Mouse (Mus musculus): ENCODE measurements at regions not wholly inside any gene's neighbourhood (a gene's known extent, or its start where the extent isn't known, plus 50 kb on each side); places are given as distances from the start of the nearest gene placed in this dataset.
"Not testable (repeated sequence)": the region's sequence is repeated elsewhere in the genome, so short reads cannot be mapped to it uniquely, and the experiment has no call there.

DNA sequence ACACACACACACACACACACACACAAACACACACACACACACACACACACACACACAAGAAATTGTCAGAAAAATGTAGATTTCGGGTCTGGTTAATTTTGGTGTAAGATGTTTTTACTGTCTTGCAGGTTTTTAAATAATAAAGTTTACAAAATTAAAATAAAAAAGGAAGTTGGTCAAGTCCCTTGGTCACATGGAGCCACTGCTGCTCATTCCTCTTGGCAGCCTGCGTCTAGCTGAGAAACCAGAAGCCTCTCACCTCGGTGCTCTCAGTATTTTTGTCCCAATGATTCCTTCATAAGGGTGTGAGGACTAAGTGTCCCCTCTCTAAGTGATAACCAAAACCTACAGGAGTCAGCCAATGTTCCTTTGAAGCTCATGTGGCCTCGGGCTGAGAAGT lies 76.8 kb upstream of the Smg1 start:
- H3K27me3 ChIP-seq = no peaks in the 10 kb centered on the region
- no peak for ATAC-seq (ENCODE audit: insufficient number of reproducible peaks, low FRiP score, low TSS enrichment, low read depth)
- no peaks in the 10 kb centered on the region for H3K9me3 ChIP-seq (replicated peaks)
- H3K9ac ChIP-seq = no peak overlapping the region
- H3K4me2 ChIP-seq (replicated peaks) = no peak overlapping the region
- H3K4me1 ChIP-seq = no peaks in the 10 kb centered on the region
- no peaks in the 10 kb centered on the region for H3K36me3 ChIP-seq
- H3K4me3 ChIP-seq (replicated peaks) = no peak overlapping the region
- H3K27ac ChIP-seq (replicated peaks) = no peak overlapping the region
- 79% methylated on average over 4 of the region's 4 CpGs for WGBS

GRCm38 (mm10) chr7:118318432-118319135 lies 75.1 kb upstream of the Smg1 start:
- H3K27ac ChIP-seq (replicated peaks) = no peak overlapping the region
- H3K4me2 ChIP-seq (replicated peaks) = no peak overlapping the region
- WGBS = 44% methylated on average over 12 of the region's 12 CpGs
- H3K9ac ChIP-seq = no peak overlapping the region
- H3K4me1 ChIP-seq = peaks cover 8% of the 10 kb centered on the region; the same call in 1 of the 2 replicates
- no peak for ATAC-seq (ENCODE audit: insufficient number of reproducible peaks, low FRiP score, low TSS enrichment, low read depth)
- no peaks in the 10 kb centered on the region for H3K27me3 ChIP-seq
- no peaks in the 10 kb centered on the region for H3K9me3 ChIP-seq (replicated peaks)
- H3K4me3 ChIP-seq (replicated peaks) = no peak overlapping the region
- H3K36me3 ChIP-seq = no peaks in the 10 kb centered on the region

- not testable (repeated sequence) for H3K4me1 ChIP-seq; H3K27me3 ChIP-seq; H3K4me2 ChIP-seq (replicated peaks); ATAC-seq (ENCODE audit: insufficient number of reproducible peaks, low FRiP score, low TSS enrichment, low read depth); H3K27ac ChIP-seq (replicated peaks); H3K36me3 ChIP-seq; H3K9me3 ChIP-seq (replicated peaks); H3K9ac ChIP-seq; H3K4me3 ChIP-seq (replicated peaks)
- WGBS = 49% methylated on average over 10 of the region's 10 CpGs
These were observed 71.4 kb upstream of the Smg1 start for GRCm38 (mm10) chr7:118314886-118315285.

DNA sequence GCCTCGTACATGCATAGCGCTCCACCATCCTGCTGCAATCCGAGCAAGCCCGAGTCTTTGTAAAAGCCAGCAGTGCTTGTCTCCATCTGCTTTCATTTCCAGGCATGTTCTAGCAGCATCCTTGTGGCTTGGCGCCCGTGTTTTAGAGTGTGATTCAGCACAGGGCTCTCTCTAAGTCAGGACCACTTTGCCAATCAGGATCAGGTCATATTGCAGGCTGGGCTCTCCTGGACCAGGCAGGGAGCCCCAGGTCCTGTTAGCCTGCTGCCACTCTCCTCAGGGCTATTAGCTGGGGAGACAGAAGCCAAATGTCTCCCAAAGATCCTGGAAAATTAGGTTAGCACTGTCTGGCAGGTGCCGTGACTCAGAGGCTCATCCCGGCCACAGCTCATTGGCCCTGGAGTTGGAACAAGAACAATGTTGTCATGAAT lies 70.8 kb upstream of the Smg1 start:
- Histone ChIP-seq H3K4me3 (replicated peaks) (no peak overlapping the region), H3K4me2 (replicated peaks) (no peak overlapping the region), H3K4me1 (peaks cover 8% of the 10 kb centered on the region; the same call in 1 of the 2 replicates), H3K9ac (no peak overlapping the region), H3K27ac (replicated peaks) (no peak overlapping the region), H3K27me3 (no peaks in the 10 kb centered on the region), H3K36me3 (no peaks in the 10 kb centered on the region), H3K9me3 (replicated peaks) (no peaks in the 10 kb centered on the region)
- 49% methylated on average over 8 of the region's 8 CpGs for WGBS
- ATAC-seq (ENCODE audit: insufficient number of reproducible peaks, low FRiP score, low TSS enrichment, low read depth) = no peak

- Histone ChIP-seq H3K27ac (replicated peaks) (no peak overlapping the region), H3K4me2 (replicated peaks) (no peak overlapping the region), H3K9me3 (replicated peaks) (no peaks in the 10 kb centered on the region), H3K9ac (no peak overlapping the region), H3K27me3 (no peaks in the 10 kb centered on the region), H3K36me3 (no peaks in the 10 kb centered on the region), H3K4me1 (peaks cover 8% of the 10 kb centered on the region; the same call in 1 of the 2 replicates), H3K4me3 (replicated peaks) (no peak overlapping the region)
- no peak for ATAC-seq (ENCODE audit: insufficient number of reproducible peaks, low FRiP score, low TSS enrichment, low read depth)
- WGBS = 46% methylated on average over 8 of the region's 8 CpGs
These were observed 70.3 kb upstream of the Smg1 start for GRCm38 (mm10) chr7:118313818-118314217.

GRCm38 (mm10) chr7:118309733-118310132 lies 66.3 kb upstream of the Smg1 start:
- Histone ChIP-seq H3K9ac (no peak overlapping the region), H3K27ac (replicated peaks) (no peak overlapping the region), H3K4me3 (replicated peaks) (no peak overlapping the region), H3K4me1 (peaks cover 8% of the 10 kb centered on the region; the same call in 1 of the 2 replicates), H3K27me3 (no peaks in the 10 kb centered on the region), H3K9me3 (replicated peaks) (no peaks in the 10 kb centered on the region), H3K36me3 (no peaks in the 10 kb centered on the region), H3K4me2 (replicated peaks) (no peak overlapping the region)
- WGBS = 57% methylated on average over 5 of the region's 5 CpGs
- ATAC-seq (ENCODE audit: insufficient number of reproducible peaks, low FRiP score, low TSS enrichment, low read depth) = no peak

DNA sequence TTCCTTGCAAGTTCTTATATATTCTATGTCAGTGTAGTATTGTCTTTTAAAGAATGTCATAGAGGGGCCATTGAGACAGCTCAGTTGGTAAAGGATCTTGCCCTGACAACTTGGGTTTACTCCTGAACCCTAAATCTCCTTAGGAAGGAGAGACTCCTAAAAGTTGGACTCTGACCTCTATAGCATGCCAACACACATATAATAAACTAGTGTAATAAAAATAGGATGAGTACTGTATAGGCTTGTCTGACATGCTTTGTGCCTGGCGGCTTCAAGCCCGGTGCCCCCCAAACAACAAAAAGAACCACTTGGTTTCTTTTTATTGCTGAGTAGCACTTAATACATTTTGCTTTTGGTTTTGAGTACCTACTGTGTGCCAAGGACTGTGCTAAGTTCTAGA lies 65.4 kb upstream of the Smg1 start:
- Histone ChIP-seq H3K27me3 (no peaks in the 10 kb centered on the region), H3K36me3 (no peaks in the 10 kb centered on the region), H3K4me3 (replicated peaks) (no peak overlapping the region), H3K27ac (replicated peaks) (no peak overlapping the region), H3K9me3 (replicated peaks) (no peaks in the 10 kb centered on the region), H3K4me2 (replicated peaks) (no peak overlapping the region), H3K4me1 (no peaks in the 10 kb centered on the region), H3K9ac (no peak overlapping the region)
- ATAC-seq (ENCODE audit: insufficient number of reproducible peaks, low FRiP score, low TSS enrichment, low read depth) = no peak
- 93% methylated on average over 2 of the region's 2 CpGs for WGBS

GRCm38 (mm10) chr7:118304812-118305211 lies 61.3 kb upstream of the Smg1 start:
- Histone ChIP-seq H3K9me3 (replicated peaks) (no peaks in the 10 kb centered on the region), H3K36me3 (no peaks in the 10 kb centered on the region), H3K27ac (replicated peaks) (no peak overlapping the region), H3K9ac (no peak overlapping the region), H3K4me1 (peaks cover 9% of the 10 kb centered on the region; the same call in 1 of the 2 replicates), H3K27me3 (no peaks in the 10 kb centered on the region), H3K4me3 (replicated peaks) (no peak overlapping the region), H3K4me2 (replicated peaks) (no peak overlapping the region)
- under 1% methylated on average over 8 of the region's 8 CpGs for WGBS
- no peak for ATAC-seq (ENCODE audit: insufficient number of reproducible peaks, low FRiP score, low TSS enrichment, low read depth)

DNA sequence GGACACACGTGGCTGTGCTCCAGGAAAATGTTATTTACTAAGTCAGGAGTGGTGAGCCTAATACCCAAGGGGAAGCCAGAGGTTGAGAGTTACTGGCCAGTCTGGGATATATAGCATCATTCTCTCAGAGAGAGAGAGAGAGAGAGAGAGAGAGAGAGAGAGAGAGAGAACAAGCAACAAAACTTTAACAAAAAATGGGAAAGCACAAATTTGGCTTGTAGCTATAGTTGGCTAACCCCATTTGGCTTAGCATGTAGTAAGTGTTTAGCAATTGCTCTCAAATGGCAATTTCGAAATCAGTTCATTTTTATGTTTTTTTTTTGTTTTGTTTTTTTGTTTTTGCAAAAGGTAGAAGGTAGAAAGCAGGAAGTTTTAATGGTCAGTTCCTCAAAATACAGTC lies 60.9 kb upstream of the Smg1 start:
- no peak overlapping the region for H3K27ac ChIP-seq (replicated peaks)
- H3K36me3 ChIP-seq = no peaks in the 10 kb centered on the region
- no peak overlapping the region for H3K4me2 ChIP-seq (replicated peaks)
- no peaks in the 10 kb centered on the region for H3K9me3 ChIP-seq (replicated peaks)
- H3K4me3 ChIP-seq (replicated peaks) = no peak overlapping the region
- no peaks in the 10 kb centered on the region for H3K27me3 ChIP-seq
- peaks cover 9% of the 10 kb centered on the region; the same call in 1 of the 2 replicates for H3K4me1 ChIP-seq
- WGBS = 58% methylated on average over 2 of the region's 2 CpGs
- H3K9ac ChIP-seq = no peak overlapping the region
- no peak for ATAC-seq (ENCODE audit: insufficient number of reproducible peaks, low FRiP score, low TSS enrichment, low read depth)

GRCm38 (mm10) chr7:118303921-118304320 lies 60.5 kb upstream of the Smg1 start:
- H3K4me1 ChIP-seq = peaks cover 9% of the 10 kb centered on the region; the same call in 1 of the 2 replicates
- no peak overlapping the region for H3K9ac ChIP-seq
- H3K4me2 ChIP-seq (replicated peaks) = no peak overlapping the region
- no peak for ATAC-seq (ENCODE audit: insufficient number of reproducible peaks, low FRiP score, low TSS enrichment, low read depth)
- no peaks in the 10 kb centered on the region for H3K27me3 ChIP-seq
- H3K27ac ChIP-seq (replicated peaks) = no peak overlapping the region
- 82% methylated on average over 6 of the region's 6 CpGs for WGBS
- H3K36me3 ChIP-seq = no peaks in the 10 kb centered on the region
- H3K4me3 ChIP-seq (replicated peaks) = no peak overlapping the region
- no peaks in the 10 kb centered on the region for H3K9me3 ChIP-seq (replicated peaks)

- WGBS = 34% methylated on average over 7 of the region's 7 CpGs
- Histone ChIP-seq H3K36me3 (no peaks in the 10 kb centered on the region), H3K27me3 (no peaks in the 10 kb centered on the region), H3K4me2 (replicated peaks) (no peak overlapping the region), H3K9ac (no peak overlapping the region), H3K4me3 (replicated peaks) (no peak overlapping the region), H3K27ac (replicated peaks) (no peak overlapping the region), H3K9me3 (replicated peaks) (no peaks in the 10 kb centered on the region), H3K4me1 (peaks cover 9% of the 10 kb centered on the region; the same call in 1 of the 2 replicates)
- ATAC-seq (ENCODE audit: insufficient number of reproducible peaks, low FRiP score, low TSS enrichment, low read depth) = peak; percentile 83
These were observed 57.3 kb upstream of the Smg1 start for GRCm38 (mm10) chr7:118300678-118301342.

All from embryonic facial prominence, embryonic 15.5 days (tissue).